Mouse (Mus musculus) bone marrow macrophage, adult 2 months (primary cell): ENCODE results near the gene Med20.

Experiments used
- CTCF ChIP-seq: IDR thresholded peaks from 2 replicates; pipeline ENCODE4 v1.5.1; 2012; ENCODE audit warnings: low read depth, mild to moderate bottlenecking, low read length, moderate library complexity
- POLR2A ChIP-seq: IDR thresholded peaks from 2 replicates; pipeline ENCODE4 v1.6.1; 2012; ENCODE audit warnings: mild to moderate bottlenecking, low read depth, low read length, borderline replicate concordance

GRCm38 (mm10) chr17:47663009-47663713, 51.8 kb downstream of the Med20 start:
- no peak for TF ChIP-seq CTCF
- no peak for TF ChIP-seq POLR2A
